Mouse (Mus musculus) brain, embryonic 14.5 days (tissue): Measurements from ENCODE around the gene Arid5b.

ENCODE experiments used
- CTCF ChIP-seq: fragments of 200-500 bp; IDR thresholded peaks from 2 replicates; pipeline ENCODE4 v1.5.1; 2012; ENCODE audit warnings: inconsistent platforms, mild to moderate bottlenecking, moderate library complexity, borderline replicate concordance; ENCODE audit not compliant: insufficient read depth, insufficient read length; ENCODE audit errors: extremely low read depth
- POLR2A ChIP-seq: fragments of 200-500 bp; IDR thresholded peaks from 2 replicates; pipeline ENCODE4 v1.6.1; 2012; ENCODE audit warnings: mild to moderate bottlenecking, inconsistent platforms, borderline replicate concordance; ENCODE audit not compliant: poor library complexity, insufficient read depth, insufficient read length, severe bottlenecking; ENCODE audit errors: extremely low read depth

DNA sequence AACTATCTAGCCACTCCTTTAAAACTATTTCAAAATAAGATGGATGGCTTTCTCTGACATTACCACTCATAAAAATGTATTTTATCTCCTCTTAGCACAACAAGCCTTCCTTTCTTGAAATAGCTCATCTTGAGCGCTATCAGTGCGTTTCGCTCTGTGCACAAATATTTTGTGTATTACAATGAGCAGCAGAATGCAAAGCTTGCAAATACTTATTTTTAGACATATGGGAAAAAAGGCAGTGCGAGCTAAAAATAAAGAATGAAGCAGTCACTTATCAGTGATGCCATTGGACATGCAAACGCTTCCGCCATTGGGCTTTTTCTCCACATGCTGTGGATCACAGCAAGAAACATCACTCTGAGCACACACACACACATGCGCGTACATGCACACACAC, 110.4 kb downstream of the Arid5b start:
- TF ChIP-seq POLR2A (no peak), CTCF (no peak)
